Mouse (Mus musculus) layer of hippocampus, adult 9-11 months (tissue): Measurements from ENCODE around the gene Olfr283.
"Not testable (repeated sequence)": the region's sequence is repeated elsewhere in the genome, so short reads cannot be mapped to it uniquely, and the experiment has no call there.

ENCODE experiments used
- DNase-seq: peaks from one replicate; pipeline ENCODE4 v3.0.0; 2022

Gene Olfr283

GRCm38 (mm10) chr15:98380846-98381245, at the start of gene Olfr283:
Olfr283 (minus strand) TSS chr15:98380946.
- DNase-seq, result no peak

GRCm38 (mm10) chr15:98425188-98425587, 44.4 kb upstream of the Olfr283 start:
- DNase-seq, result no peak

- DNase-seq, result no peak
Measured at GRCm38 (mm10) chr15:98424753-98425152, 44.0 kb upstream of the Olfr283 start.

- DNase-seq, result no peak
Measured at GRCm38 (mm10) chr15:98424326-98424725, 43.6 kb upstream of the Olfr283 start.

- no peak for DNase-seq
Measured at GRCm38 (mm10) chr15:98420897-98421296, 40.2 kb upstream of the Olfr283 start.

GRCm38 (mm10) chr15:98418096-98418495, 37.4 kb upstream of the Olfr283 start:
- no peak for DNase-seq

GRCm38 (mm10) chr15:98417285-98417684, 36.5 kb upstream of the Olfr283 start:
- DNase-seq, result not testable (repeated sequence)

GRCm38 (mm10) chr15:98416802-98417201, 36.1 kb upstream of the Olfr283 start:
- DNase-seq, result not testable (repeated sequence)

GRCm38 (mm10) chr15:98415996-98416395, 35.2 kb upstream of the Olfr283 start:
- DNase-seq, result no peak

GRCm38 (mm10) chr15:98410249-98410648, 29.5 kb upstream of the Olfr283 start:
- no peak for DNase-seq

GRCm38 (mm10) chr15:98409635-98410034, 28.9 kb upstream of the Olfr283 start:
- no peak for DNase-seq

GRCm38 (mm10) chr15:98408406-98409060, 27.8 kb upstream of the Olfr283 start:
- DNase-seq, result no peak

- no peak for DNase-seq
Measured at GRCm38 (mm10) chr15:98402356-98402755, 21.6 kb upstream of the Olfr283 start.

- DNase-seq, result no peak
Measured at GRCm38 (mm10) chr15:98397136-98397535, 16.4 kb upstream of the Olfr283 start.

GRCm38 (mm10) chr15:98391903-98392187, 11.1 kb upstream of the Olfr283 start:
- no peak for DNase-seq

GRCm38 (mm10) chr15:98391081-98391902, 10.5 kb upstream of the Olfr283 start:
- DNase-seq, result no peak

- DNase-seq, result peak; percentile 45
Measured at GRCm38 (mm10) chr15:98389796-98390195, 9.1 kb upstream of the Olfr283 start.

- no peak for DNase-seq
Measured at GRCm38 (mm10) chr15:98387621-98388020, 6.9 kb upstream of the Olfr283 start.

GRCm38 (mm10) chr15:98378209-98378608, 2.5 kb downstream of the Olfr283 start:
- DNase-seq, result no peak

GRCm38 (mm10) chr15:98340887-98341286, 39.9 kb downstream of the Olfr283 start, which contains the start of gene Olfr284:
Olfr284 (minus strand) TSS chr15:98340987.
- no peak for DNase-seq
